Mouse (Mus musculus) cerebellum, adult (tissue): ENCODE results near the gene Mgat5.

Experiments
- ATAC-seq: cut with Nextera tagmentation; 2 replicates; pipeline ENCODE4 v1.9.2; 2017; ENCODE audit warnings: mild to moderate bottlenecking, moderate library complexity, mixed read lengths; ENCODE audit not compliant: insufficient number of reproducible peaks, low FRiP score, low TSS enrichment

The Mgat5 gene

DNA sequence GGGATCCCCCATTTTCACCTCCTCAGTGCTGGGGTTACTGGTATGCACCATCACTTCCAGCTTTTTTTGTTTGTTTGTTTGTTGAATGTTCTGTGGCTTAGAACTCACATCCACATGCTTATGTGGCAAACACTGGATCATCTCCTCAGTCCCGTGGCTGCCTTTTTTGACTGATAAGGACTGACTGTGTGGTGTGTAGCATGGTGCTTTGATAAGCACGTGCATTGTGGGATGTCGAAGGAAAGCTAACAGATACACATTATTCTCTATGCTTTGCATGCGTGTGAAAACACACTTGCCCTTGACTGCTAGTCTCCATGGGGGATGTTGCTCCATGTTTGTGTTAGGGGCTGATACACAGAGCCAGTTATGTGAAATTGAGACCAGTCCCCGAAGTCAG, 164.7 kb downstream of the Mgat5 start:
- no peak for ATAC-seq

DNA sequence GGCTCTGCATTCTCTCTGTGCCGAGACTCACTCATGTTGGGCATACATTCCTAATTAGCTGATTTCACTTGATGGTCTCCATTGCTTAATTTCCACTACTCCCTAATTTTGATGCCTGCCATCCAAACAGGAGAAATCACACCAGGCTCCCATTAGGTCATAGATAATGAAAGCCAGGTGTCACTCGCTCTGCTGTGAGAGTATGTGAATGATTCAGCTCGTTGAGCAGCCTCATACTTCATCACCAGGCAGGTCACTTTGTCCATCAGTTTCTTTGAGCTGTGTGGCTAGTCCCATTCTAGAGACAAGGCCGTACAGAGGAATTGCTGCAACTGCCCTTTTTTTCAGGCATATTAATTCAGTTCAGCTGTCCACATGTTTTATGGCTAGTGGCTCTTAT, 167.3 kb downstream of the Mgat5 start:
- ATAC-seq, result no peak

DNA sequence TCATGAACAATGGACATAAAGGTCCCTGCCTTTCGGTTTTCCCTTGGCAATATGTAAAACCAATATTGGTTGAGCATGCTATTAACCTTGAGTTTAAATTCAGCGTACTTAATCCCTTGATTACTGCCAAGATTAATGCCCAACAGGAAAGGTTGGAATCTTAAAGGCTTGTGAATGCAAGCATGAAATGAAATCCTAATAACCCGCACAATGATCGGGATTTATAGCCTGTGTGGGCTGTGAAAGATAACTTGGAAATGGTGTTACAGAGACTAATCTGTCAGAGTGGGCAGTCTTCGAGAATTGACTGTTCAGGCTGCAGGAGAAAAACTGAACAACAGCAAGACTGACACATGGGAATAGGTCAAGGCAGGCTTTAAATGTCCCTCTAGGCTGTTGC, 168.7 kb downstream of the Mgat5 start:
- ATAC-seq, result no peak

DNA sequence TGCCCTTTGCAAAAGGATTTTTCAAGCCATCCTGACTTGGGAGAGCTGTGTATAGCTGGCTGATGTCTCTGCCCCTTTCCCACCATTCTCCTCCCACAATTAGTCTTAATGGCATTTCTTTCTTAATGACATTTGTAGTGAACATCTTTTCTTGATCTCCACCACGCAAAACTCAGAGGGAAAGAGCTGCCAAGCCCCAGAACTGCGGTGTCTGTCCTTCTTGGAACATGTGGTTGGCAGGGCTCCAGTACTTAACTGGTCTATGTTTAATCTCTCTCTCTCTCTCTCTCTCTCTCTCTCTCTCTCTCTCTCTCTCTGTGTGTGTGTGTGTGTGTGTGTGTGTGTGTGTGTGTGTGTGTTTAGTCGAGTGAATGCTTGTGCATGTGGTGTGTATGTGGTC, 169.3 kb downstream of the Mgat5 start:
- no peak for ATAC-seq

DNA sequence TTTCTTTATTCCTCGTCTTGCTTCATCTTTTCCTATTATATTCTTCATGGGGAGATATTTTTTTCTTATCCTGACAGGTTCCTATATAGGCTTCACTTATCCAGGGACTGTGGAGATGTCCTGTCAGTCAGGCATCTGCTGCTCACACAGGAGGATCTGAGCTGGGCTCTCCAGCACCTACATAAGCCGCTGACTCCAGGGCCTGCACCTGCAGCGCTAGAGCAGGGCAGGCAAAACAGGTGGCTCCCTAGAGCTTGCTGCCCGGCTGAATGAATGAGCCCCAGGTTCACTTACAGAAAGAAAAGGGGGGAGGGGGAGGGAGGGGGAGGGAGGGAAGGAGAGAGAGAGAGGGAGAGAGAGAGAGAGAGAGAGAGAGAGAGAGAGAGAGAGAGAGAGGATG, 175.3 kb downstream of the Mgat5 start:
- no peak for ATAC-seq

DNA sequence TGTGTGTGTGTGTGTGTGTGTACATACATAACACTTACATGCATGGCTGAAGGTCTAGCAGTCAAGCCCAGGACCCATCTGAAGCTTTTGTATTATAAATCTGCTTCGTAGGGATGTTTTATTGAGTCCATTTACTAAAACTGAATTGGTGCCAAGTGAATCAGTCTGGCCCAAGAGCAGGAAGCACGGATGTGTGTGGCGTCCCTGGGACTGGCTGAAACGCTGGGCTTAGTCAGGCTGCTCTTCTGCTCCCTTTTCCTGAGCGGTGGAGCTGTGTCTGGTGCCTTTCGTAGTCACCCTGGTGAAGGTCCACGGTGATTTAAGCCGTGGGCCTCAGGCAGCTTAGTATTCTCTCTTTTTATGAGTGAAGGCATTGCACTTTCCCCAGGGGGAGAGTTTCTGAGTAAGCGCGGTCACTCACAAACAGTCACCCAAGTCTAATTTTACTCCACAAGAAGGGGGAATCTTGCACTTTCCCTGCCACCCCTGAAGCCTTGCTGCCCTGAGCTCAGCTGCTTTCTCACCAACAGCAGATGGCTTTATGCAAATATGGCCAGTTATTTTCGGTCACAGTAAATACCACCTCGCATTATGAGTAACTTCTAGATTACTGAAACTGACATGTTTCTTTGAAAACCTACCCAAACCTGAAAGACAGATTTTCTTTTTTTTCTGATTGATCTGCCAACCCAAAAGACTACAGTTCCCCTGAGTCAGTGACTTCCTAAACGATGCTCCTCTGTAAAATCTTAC, 176.1 kb downstream of the Mgat5 start:
- 0 out of 2 replicates have a peak, but pooled peaks have one; percentile 41 for ATAC-seq

DNA sequence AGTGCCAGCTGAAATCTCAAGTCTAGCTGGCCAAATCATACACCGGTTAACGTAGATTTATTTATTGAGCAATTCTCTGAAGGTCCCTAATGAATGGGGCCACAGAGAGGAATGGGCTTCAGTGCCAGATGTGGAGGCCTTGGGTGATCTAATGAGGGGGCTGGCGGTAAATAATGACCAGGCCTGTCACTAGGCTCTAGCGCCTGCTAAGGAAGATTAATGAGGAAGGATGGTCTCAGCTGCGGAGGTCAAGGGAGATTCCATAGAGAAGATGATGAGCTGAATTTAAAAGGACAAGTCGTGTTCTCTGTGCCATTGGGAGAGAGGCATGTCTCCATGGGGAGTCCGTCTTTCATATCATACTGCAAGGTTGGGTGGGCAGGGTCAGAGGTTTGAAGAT, 178.3 kb downstream of the Mgat5 start:
- no peak for ATAC-seq

DNA sequence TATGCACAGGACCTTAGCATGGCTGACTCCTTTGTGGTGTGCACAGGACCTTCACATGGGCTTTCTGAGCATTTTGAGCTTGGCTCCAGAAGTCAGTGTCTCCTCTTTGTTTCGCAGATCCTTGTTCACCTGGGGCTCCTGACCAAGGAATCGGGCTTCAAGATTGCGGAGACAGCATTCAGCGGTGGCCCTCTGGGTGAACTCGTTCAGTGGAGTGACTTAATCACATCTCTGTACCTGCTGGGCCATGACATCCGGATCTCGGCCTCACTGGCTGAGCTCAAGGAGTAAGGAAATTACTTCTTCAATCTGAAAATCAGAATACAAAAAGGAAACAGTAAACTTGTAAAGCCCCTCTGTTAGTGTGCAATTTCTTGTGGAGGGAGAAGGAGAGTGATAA, 182.4 kb downstream of the Mgat5 start:
- no peak for ATAC-seq

DNA sequence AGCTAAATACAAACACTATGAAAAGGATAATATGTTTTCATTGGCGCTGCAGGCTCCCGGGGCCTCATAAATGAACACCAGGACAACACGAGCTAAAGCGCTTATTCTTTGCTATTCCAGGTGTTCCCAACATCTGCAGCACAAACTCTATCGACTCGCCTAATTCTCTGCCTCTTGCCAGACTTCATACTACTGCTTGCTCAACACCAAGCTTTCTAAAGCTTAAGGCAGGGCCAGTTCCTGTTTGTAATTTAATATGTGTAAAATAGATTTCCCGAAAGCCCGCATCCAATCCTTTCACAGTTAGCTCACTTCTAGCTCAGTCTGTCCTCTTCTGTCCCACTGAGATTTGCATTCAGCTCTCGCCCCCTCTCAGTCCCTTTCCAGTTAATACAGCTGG, 182.8 kb downstream of the Mgat5 start:
- no peak for ATAC-seq

DNA sequence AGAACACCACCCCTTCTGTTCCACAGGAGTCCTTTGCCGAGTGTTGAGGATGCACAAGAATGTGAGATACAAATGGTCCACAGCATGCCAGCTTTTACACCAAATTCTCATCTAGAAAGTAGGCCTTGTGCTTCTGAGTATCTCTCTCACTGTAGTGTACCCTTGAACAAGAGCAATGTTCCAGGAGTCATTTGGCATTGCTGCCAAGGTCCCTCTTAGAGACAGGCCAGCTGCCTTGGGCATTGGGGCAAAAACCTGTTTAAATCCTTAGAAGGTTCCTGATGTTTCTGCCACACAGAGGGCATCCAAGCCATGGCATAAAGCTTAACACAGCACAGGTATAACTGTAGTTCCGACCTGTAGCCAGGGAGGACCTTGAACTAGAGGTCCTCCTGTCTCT, 189.9 kb downstream of the Mgat5 start:
- no peak for ATAC-seq

DNA sequence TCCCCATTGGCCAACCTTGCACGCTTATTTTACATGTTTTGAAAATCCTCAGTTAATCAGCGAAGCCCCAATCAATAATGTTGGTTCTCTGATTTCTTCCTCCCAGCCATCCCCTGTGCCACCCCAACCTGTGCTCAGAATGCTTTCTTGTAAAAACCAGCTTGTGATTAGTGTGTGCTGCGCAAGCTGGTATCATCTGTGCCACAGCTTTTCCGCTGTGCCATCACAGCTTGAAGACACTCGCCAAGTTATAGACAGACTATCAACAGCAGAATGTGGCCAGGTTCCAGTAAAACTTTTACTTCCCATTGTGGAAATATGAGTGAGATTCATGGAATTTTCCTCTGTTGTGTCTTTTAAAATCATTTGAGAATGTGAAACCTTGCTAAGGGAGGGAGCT, 190.9 kb downstream of the Mgat5 start:
- ATAC-seq, result no peak

DNA sequence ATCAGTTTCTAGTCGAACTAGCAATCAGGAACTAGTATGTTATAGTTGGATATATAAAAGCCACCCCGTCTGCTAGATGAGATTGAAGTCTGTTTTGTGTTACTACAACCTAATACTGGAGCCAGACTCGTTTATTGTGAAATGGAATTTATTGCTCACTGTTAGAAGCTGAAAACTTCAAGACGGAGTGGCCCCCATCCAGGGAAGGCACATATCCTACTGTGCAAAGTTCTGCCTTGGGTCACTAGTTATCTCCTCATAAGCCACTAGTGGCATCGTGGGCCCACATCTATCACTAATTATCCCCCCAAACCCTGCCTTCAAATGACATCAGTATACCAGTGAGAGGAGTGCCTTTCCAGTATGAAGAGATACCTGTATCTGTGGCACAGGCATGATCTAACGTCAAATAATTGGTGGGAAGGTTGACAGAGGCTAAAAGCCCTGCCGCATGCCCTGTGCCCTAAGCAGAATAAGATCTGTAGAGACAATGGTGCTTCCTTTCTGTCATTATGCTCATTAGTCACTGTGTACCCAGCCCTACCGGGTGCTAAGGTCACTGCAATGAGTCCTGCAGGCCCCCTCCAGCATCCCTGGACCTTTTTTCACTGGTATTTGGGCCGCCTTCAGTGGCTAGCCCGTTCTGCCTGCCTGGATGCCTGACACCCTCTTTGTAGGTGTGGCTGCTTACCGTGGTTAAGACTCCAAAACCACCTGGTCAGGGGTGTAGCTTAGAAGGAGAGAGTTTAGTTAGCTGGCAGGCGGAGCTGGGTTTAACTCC, 191.9 kb downstream of the Mgat5 start:
- ATAC-seq, result no peak

DNA sequence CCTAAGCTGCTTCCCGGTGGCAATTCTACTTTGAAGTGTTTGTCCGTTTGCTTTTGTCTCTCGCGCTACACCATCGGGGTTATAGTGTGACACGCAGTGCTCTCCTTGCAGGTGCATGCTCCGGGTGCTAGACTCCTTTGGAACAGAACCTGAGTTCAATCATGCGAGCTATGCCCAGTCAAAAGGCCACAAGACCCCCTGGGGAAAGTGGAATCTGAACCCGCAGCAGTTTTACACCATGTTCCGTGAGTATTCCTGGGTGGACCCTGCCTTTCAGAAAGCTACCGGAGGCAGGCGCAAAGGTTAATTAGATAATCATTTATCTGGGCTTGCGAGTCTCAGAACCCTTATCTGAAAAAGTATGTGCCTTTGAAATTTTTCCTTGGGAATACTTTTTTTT, 192.6 kb downstream of the Mgat5 start:
- no peak for ATAC-seq

DNA sequence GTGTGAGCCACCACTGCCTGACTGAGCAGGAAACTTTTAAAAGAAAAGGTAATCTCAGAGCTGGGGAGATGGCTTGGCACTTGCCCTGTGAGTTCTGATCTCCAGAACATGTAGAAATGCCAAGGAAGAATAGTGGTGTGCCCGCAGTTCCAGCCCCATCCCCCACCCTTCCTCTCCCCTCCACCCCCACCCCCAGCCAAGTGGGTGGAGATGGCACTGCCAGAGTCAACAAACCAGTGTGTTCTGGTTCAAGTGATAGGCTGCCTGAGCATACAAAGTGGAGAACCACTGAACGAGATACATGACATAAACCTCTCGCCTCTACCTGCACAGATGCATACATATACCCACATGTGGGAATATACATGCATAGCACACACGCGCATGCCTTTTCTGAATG, 193.4 kb downstream of the Mgat5 start:
- ATAC-seq, result no peak

DNA sequence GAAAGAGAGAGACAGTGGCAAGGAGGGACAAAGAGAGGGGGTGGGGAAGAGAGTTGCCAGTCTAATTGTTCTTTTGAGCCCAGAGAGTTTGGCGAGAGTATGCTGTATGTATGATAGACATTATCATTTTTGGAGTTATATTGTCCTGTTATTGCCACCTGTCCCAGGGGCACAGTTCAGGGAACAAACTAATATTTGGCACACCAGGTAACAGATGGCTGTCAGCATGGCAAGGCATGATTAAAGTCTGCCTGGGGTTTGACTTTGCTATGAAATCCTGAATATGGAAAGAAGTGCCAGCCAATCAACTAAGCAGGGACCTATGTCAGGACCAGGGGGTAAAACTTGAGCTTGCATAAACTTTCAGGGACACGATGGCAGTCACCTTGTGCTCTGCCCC, 195.4 kb downstream of the Mgat5 start:
- ATAC-seq, result 0 out of 2 replicates have a peak, but pooled peaks have one; percentile 28

DNA sequence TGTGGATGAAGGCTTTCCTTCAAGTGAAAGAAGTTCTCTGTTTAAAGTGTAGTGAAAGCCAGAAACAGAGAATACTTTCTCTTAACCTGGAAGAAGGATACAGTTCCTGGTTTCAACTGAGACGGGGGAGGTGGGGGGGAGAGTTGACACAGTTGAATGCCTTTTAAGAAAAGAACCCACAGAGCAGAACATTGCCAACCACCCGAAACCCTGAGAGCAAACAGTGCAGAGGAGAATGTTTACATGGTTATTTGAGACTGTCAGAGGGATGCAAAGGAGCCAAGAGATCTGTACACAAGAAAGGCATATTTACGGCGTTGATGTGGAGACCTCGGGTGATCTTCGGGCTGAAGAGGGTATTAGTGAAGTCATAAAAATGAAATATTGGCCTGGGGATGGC, 195.9 kb downstream of the Mgat5 start:
- no peak for ATAC-seq

DNA sequence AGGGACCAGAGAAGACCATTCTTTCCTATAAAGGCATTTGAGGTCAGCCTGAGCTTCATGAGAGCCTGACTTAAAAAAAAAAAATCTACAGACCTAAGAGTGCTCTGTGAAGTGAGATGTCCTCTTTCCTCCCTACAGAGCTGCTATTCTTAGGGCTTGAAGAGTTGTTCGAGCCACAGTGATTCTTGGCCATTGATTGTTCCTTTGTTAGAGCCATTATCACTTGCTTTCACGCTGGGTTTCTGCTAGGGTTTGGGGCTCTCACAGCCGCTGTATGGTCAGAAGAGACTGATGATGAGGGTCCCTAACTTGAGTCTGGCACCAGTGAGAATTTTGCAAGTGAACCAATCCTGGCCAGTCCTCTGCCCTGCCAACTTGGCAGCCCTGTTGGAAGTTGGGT, 199.8 kb downstream of the Mgat5 start:
- no peak for ATAC-seq

DNA sequence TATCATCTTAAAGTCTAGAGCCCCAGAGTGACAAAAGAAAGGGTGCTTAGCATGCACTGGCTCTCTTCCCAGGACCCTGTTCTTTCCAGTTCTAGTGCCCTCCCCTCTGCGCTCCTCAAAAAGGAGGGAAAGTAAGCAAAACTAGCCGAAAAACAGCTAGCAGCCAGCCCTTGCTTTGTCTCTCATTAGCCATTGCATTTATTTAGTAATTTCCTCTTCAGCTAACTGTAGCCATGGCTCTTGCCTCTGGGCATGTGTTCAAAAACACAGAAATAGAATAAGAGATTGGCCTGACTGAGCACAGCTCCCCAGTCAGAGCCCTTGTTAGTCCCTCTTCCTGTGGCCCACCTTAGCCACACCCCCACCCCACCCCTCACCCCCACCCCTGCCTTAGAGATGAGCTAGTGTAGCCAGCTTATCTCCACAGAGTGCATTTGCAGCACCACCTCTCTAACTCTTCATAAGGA, 204.2 kb downstream of the Mgat5 start:
- no peak for ATAC-seq

DNA sequence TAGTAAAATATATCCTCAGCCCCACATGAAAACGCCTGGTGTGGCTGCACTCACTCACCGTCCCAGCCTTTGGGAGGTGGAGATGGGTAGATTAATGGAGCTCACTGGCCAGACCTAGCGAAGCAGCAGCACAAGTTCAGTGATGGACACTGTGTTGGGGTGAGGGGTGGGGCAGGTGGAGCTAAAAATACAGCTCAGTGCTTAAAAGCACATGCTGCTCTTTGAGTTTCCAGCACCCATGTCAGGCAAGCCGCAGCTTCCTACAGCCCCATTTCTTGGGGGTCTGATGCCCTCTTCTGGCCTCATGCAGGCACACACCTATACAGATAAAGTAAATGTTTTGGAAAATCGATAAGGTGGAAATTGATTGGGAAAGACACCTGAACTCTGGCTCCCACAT, 204.7 kb downstream of the Mgat5 start:
- ATAC-seq, result no peak

DNA sequence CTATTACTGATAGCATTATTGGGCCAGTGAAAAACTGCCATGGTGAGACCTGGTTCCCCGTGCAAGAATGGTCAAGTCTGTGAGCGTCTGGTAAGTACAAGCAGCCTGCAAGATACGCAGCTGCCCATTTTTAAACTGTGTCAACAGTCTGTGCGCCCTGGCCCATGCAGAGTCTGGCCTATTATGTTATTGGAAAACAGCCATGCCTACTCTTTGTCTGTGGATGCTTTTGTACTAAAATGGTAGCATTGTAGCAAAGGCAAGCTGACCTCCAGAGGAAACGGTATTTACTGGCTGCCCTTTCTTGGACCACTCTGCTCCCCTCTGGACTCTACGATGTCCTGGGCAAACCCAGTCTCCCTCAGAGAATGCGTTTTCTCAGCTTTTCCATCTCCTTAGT, 209.7 kb downstream of the Mgat5 start:
- ATAC-seq, result peak; percentile 71; the same call in 1 of the 2 replicates

DNA sequence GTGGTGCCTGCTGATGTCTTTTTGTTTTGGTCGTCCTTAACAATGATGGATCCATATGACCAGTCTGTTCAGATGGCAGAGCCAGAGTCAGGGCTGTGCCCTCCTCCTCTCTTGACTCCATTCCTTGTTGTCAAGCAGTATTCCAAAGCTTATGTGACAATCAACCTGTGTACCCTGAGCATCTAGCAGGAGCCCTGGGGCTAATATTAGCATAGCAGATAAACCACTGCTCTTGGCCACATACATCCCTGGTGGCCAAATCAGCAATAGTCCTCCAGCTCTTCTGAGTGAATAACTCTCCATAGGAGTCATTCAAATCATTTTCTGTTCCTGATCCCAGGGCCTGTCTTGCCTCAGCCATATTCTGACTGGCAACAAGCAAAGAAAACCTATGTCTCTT, 211.1 kb downstream of the Mgat5 start:
- ATAC-seq, result no peak

DNA sequence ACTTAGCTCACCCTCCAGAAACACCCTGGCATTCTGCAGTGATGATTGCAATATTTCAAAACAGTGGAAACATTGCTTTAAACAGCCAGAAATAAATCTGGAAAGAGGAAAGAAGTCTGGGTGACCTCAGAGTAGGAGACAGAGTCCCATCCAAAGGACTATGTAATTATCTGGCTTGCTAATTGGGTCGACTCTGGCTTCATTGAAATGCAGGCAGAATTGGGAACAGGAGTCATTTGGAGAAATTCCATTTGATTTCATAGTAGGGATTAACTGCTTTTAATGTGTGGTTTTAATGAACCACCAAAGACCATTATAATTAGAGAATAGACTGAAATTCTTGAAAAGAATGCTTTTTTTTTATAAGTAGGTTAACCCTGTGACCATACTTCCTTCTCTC, 212.2 kb downstream of the Mgat5 start:
- no peak for ATAC-seq
